10 mouse cellular contexts compared by ENCODE assay signal in genomic region chr17:28743916-28744315, GRCm38 (mm10). TPM values are rescaled to one million over a fixed set of nuclear protein-coding genes. Genes with fewer than 3 reads are reported as not detected.
DNase-seq lines count a peak whose midpoint lies in the region; ATAC-seq and TF ChIP-seq lines count a peak whose summit lies in the region.
"Had no signal": no experiment of that assay in that cellular context is flagged by ENCODE, and none has a peak within 500 bp of the region (broad histone marks: within the 10 kb centered on the region; RNA-seq: fewer than 3 reads in every experiment).

No protein-coding gene starts in this region.

- peaks cover 85% of the 10 kb centered on the region for H3K36me3 ChIP-seq in intestine, postnatal 0 days (ENCODE audit: control insufficient read depth, insufficient read depth)
- peaks cover 34% of the 10 kb centered on the region for H3K36me3 ChIP-seq in intestine, embryonic 16.5 days (ENCODE audit: control insufficient read depth, insufficient read depth, low read length)
- peaks cover 98% of the 10 kb centered on the region for H3K36me3 ChIP-seq in liver, embryonic 13.5 days

- WGBS in intestine, postnatal 0 days, result 90% methylated on average over 9 of the region's 9 CpGs
- WGBS in intestine, embryonic 16.5 days, result 93% methylated on average over 9 of the region's 9 CpGs
- WGBS in liver, embryonic 13.5 days (ENCODE audit: insufficient replicate concordance), result 85% methylated on average over 9 of the region's 9 CpGs
- 90% methylated on average over 9 of the region's 9 CpGs for WGBS in cerebellum, adult 2 months

- ATAC-seq in intestine, postnatal 0 days, result no peak
- ATAC-seq in intestine, embryonic 16.5 days, result no peak
- no peak for ATAC-seq in liver, embryonic 13.5 days (ENCODE audit: low read depth)

- H3K27me3 ChIP-seq in intestine, postnatal 0 days (replicated peaks; ENCODE audit: control insufficient read depth, insufficient read depth, low read length), result no peaks in the 10 kb centered on the region
- H3K27me3 ChIP-seq in intestine, embryonic 16.5 days (replicated peaks; ENCODE audit: control insufficient read depth, insufficient read depth, low read length), result no peaks in the 10 kb centered on the region
- no peaks in the 10 kb centered on the region for H3K27me3 ChIP-seq in liver, embryonic 13.5 days
- no peaks in the 10 kb centered on the region for H3K27me3 ChIP-seq in cerebellum, adult 2 months (ENCODE audit: control insufficient read depth, insufficient read depth, low read length)
- H3K27me3 ChIP-seq: limb, embryonic 15.5 days had no signal

- no peak overlapping the region for H3K4me3 ChIP-seq in intestine, postnatal 0 days (ENCODE audit: low read depth, low read length)
- no peak overlapping the region for H3K4me3 ChIP-seq in intestine, embryonic 16.5 days (ENCODE audit: low read length)
- no peak overlapping the region for H3K4me3 ChIP-seq in liver, embryonic 13.5 days (replicated peaks)
- no peak overlapping the region for H3K4me3 ChIP-seq in cerebellum, adult 2 months (replicated peaks; ENCODE audit: insufficient read depth, low read depth, low read length)
- H3K4me3 ChIP-seq: limb, embryonic 15.5 days had no signal

- TF ChIP-seq POLR2A in cerebellum, adult 2 months (IDR thresholded peaks at IDR 0.05; ENCODE audit: borderline replicate concordance, insufficient read depth, low read length), result no peak

- peak; percentile 52 for TF ChIP-seq CTCF in intestine, postnatal 0 days (IDR thresholded peaks at IDR 0.05; ENCODE audit: low read depth)
- TF ChIP-seq CTCF in cerebellum, adult 2 months (IDR thresholded peaks at IDR 0.05; ENCODE audit: borderline replicate concordance, insufficient read depth, low read depth, low read length), result no peak

- no peak overlapping the region for H3K4me2 ChIP-seq in intestine, postnatal 0 days (replicated peaks; ENCODE audit: low read depth)
- no peak overlapping the region for H3K4me2 ChIP-seq in intestine, embryonic 16.5 days (ENCODE audit: low read depth, low read length)
- H3K4me2 ChIP-seq in liver, embryonic 13.5 days, result no peak overlapping the region
- H3K4me2 ChIP-seq: limb, embryonic 15.5 days had no signal

- DNase-seq in 416B (ENCODE audit: low read depth), result peak; percentile 63
- DNase-seq in MEL-GATA-1-ER (ENCODE audit: extremely low read depth, low read depth), result peak; percentile 20
- peak; percentile 13 for DNase-seq in liver, embryonic 13.5 days
- DNase-seq in right cerebral cortex, postnatal 14 days, result no peak
- no peak for DNase-seq in cerebellum, adult 2 months
- no peak for DNase-seq in layer of hippocampus, adult 11-12 months (ENCODE audit: low spot score)
- DNase-seq: gastrocnemius, postnatal 25 days had no signal

- H3K9ac ChIP-seq in intestine, postnatal 0 days (ENCODE audit: low read depth, low read length), result no peak overlapping the region
- no peak overlapping the region for H3K9ac ChIP-seq in intestine, embryonic 16.5 days (ENCODE audit: low read depth, low read length)
- no peak overlapping the region for H3K9ac ChIP-seq in liver, embryonic 13.5 days
- H3K9ac ChIP-seq: limb, embryonic 15.5 days had no signal

- H3K4me1 ChIP-seq in intestine, postnatal 0 days (replicated peaks; ENCODE audit: control insufficient read depth, insufficient read depth, low read length), result no peaks in the 10 kb centered on the region
- H3K4me1 ChIP-seq in intestine, embryonic 16.5 days (ENCODE audit: control insufficient read depth, insufficient read depth, low read length), result no peaks in the 10 kb centered on the region; the same call in 1 of the 2 replicates
- H3K4me1 ChIP-seq in liver, embryonic 13.5 days (replicated peaks), result peaks cover 5% of the 10 kb centered on the region; the same call in 1 of the 2 replicates
- H3K4me1 ChIP-seq in cerebellum, adult 2 months (ENCODE audit: control insufficient read depth, insufficient read depth, low read length), result peaks cover 12% of the 10 kb centered on the region
- H3K4me1 ChIP-seq: limb, embryonic 15.5 days had no signal

- no peaks in the 10 kb centered on the region for H3K9me3 ChIP-seq in intestine, postnatal 0 days (ENCODE audit: control insufficient read depth)
- no peaks in the 10 kb centered on the region for H3K9me3 ChIP-seq in intestine, embryonic 16.5 days (ENCODE audit: control insufficient read depth, low read length)
- H3K9me3 ChIP-seq in liver, embryonic 13.5 days (replicated peaks), result no peaks in the 10 kb centered on the region
- H3K9me3 ChIP-seq: limb, embryonic 15.5 days had no signal

- no peak overlapping the region for H3K27ac ChIP-seq in intestine, postnatal 0 days (ENCODE audit: low read depth, low read length)
- H3K27ac ChIP-seq in intestine, embryonic 16.5 days (ENCODE audit: low read length), result no peak overlapping the region
- no peak overlapping the region for H3K27ac ChIP-seq in liver, embryonic 13.5 days
- H3K27ac ChIP-seq in cerebellum, adult 2 months (ENCODE audit: insufficient read depth, low read length), result no peak overlapping the region
- H3K27ac ChIP-seq: limb, embryonic 15.5 days had no signal

RNA-seq across cellular contexts. Expression of gene AC170998.1, which starts 18.0 kb away (rescaled TPM):
- polyA plus RNA-seq in intestine, postnatal 0 days (2015; fragmentation: Nextera tagmentation; extraction: Ambion mirVana), result 1.2 and 1.5 TPM in 2 replicates
- 2.1 TPM in 2 replicates for polyA plus RNA-seq in intestine, embryonic 16.5 days (2015; fragmentation: Nextera tagmentation; extraction: Ambion mirVana)
- 0.75 and 1.2 TPM in 2 replicates for polyA plus RNA-seq in liver, embryonic 13.5 days (2015; fragmentation: Nextera tagmentation; extraction: Ambion mirVana)
- polyA plus RNA-seq in cerebellum, adult 2 months (2012; rRNA removed), result 1.0 and 2.0 TPM in 2 replicates

RNA-seq across cellular contexts. Expression of gene Mapk13, which starts 25.2 kb away (rescaled TPM):
- 204 and 222 TPM in 2 replicates for polyA plus RNA-seq in intestine, postnatal 0 days (2015; fragmentation: Nextera tagmentation; extraction: Ambion mirVana)
- polyA plus RNA-seq in intestine, embryonic 16.5 days (2015; fragmentation: Nextera tagmentation; extraction: Ambion mirVana), result 259 and 260 TPM in 2 replicates
- 1.7 and 2.2 TPM in 2 replicates for polyA plus RNA-seq in liver, embryonic 13.5 days (2015; fragmentation: Nextera tagmentation; extraction: Ambion mirVana)
- 5.6 TPM in 2 replicates for polyA plus RNA-seq in cerebellum, adult 2 months (2012; rRNA removed)

RNA-seq across cellular contexts. Expression of gene Mapk14, which starts 52.8 kb away (rescaled TPM):
- polyA plus RNA-seq in intestine, postnatal 0 days (2015; fragmentation: Nextera tagmentation; extraction: Ambion mirVana), result 23.6 and 24.6 TPM in 2 replicates
- polyA plus RNA-seq in intestine, embryonic 16.5 days (2015; fragmentation: Nextera tagmentation; extraction: Ambion mirVana), result 34.5 and 37.5 TPM in 2 replicates
- polyA plus RNA-seq in liver, embryonic 13.5 days (2015; fragmentation: Nextera tagmentation; extraction: Ambion mirVana), result 30.8 and 32.5 TPM in 2 replicates
- 114 and 116 TPM in 2 replicates for polyA plus RNA-seq in cerebellum, adult 2 months (2012; rRNA removed)

RNA-seq across cellular contexts. Expression of gene Slc26a8, which starts 53.9 kb away (rescaled TPM):
- 0.17 and 0.40 TPM in 2 replicates for polyA plus RNA-seq in intestine, postnatal 0 days (2015; fragmentation: Nextera tagmentation; extraction: Ambion mirVana)
- polyA plus RNA-seq in intestine, embryonic 16.5 days (2015; fragmentation: Nextera tagmentation; extraction: Ambion mirVana), result 0.17 and 0.28 TPM in 2 replicates
- 0.09 and 0.20 TPM in 2 replicates for polyA plus RNA-seq in liver, embryonic 13.5 days (2015; fragmentation: Nextera tagmentation; extraction: Ambion mirVana)
- polyA plus RNA-seq in cerebellum, adult 2 months (2012; rRNA removed), result 4.9 and 5.5 TPM in 2 replicates

RNA-seq across cellular contexts. Expression of gene Brpf3, which starts 57.0 kb away (rescaled TPM):
- 42.9 and 44.4 TPM in 2 replicates for polyA plus RNA-seq in intestine, postnatal 0 days (2015; fragmentation: Nextera tagmentation; extraction: Ambion mirVana)
- 16.6 and 21.4 TPM in 2 replicates for polyA plus RNA-seq in intestine, embryonic 16.5 days (2015; fragmentation: Nextera tagmentation; extraction: Ambion mirVana)
- 61.8 and 69.9 TPM in 2 replicates for polyA plus RNA-seq in liver, embryonic 13.5 days (2015; fragmentation: Nextera tagmentation; extraction: Ambion mirVana)
- 28.1 and 32.3 TPM in 2 replicates for polyA plus RNA-seq in cerebellum, adult 2 months (2012; rRNA removed)

Comparison
In these comparisons a context has a peak if more than half of its experiments do, and no peak if none do; other contexts are left out.
1. DNase-seq: peak in 416B (single experiment), MEL-GATA-1-ER (single experiment) and liver, embryonic 13.5 days (single experiment); none in right cerebral cortex, postnatal 14 days (single experiment), cerebellum, adult 2 months (0 of 2) and layer of hippocampus, adult 11-12 months (single experiment).
2. RNA of gene Mapk13, which starts 25.2 kb away (polyA plus RNA-seq): 259 to 260 TPM in intestine, embryonic 16.5 days and 204 to 222 TPM in intestine, postnatal 0 days; 5.6 TPM in cerebellum, adult 2 months and 1.7 to 2.2 TPM in liver, embryonic 13.5 days; every median in the first group is over 10 times any median in the second.